Mouse (Mus musculus) mouse embryonic stem cell (cell line): ENCODE measurements around the gene Insyn1.

ENCODE experiments used
- in situ Hi-C, 2 experiments: fragments of 300-500 bp; cut with MboI; formaldehyde crosslinking; loops; 1 replicate in 1 of 2; 3 replicates in 1 of 2; pipeline ENCODE4 v1.14.3; 2019 to 2020; ENCODE audit warnings: low sequenced_read_pairs in 2 of 2, low pct_unique_long_range_greater_than_20kb in 1 of 2, mixed read lengths in 1 of 2; ENCODE audit not compliant: unreplicated experiment in 1 of 2

The Insyn1 gene

GRCm38 (mm10) chr9:58525108-58525507, 36.7 kb downstream of the Insyn1 start:
- in situ Hi-C loops: no loop called here

GRCm38 (mm10) chr9:58527841-58528240, 39.4 kb downstream of the Insyn1 start:
- in situ Hi-C loops: no loop called here

DNA sequence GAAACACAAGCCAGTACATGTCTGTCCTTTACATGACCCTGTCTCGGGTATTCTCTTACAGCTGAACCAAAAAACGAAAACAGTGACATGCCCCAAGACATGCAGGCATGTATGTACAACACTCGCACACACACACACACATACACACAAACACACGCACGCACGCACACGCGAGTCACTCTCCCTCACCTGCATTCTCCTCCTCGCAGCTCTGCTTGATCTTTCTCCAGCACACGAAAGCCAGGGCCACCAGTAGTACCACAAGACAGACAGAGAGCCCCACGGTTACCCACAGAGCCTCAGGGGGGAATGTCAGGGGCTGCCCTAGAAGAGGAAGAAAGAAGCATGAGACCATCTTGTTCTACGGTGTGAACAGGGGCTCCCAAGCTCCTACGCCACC, 42.0 kb downstream of the Insyn1 start:
- in situ Hi-C loops: no loop called here

GRCm38 (mm10) chr9:58532236-58532635, 43.8 kb downstream of the Insyn1 start:
- in situ Hi-C loops: no loop called here

- in situ Hi-C loops: no loop called here
Measured at GRCm38 (mm10) chr9:58533322-58533721, 44.9 kb downstream of the Insyn1 start.

- in situ Hi-C loops: no loop called here
Measured at GRCm38 (mm10) chr9:58534766-58535165, 46.4 kb downstream of the Insyn1 start.

DNA sequence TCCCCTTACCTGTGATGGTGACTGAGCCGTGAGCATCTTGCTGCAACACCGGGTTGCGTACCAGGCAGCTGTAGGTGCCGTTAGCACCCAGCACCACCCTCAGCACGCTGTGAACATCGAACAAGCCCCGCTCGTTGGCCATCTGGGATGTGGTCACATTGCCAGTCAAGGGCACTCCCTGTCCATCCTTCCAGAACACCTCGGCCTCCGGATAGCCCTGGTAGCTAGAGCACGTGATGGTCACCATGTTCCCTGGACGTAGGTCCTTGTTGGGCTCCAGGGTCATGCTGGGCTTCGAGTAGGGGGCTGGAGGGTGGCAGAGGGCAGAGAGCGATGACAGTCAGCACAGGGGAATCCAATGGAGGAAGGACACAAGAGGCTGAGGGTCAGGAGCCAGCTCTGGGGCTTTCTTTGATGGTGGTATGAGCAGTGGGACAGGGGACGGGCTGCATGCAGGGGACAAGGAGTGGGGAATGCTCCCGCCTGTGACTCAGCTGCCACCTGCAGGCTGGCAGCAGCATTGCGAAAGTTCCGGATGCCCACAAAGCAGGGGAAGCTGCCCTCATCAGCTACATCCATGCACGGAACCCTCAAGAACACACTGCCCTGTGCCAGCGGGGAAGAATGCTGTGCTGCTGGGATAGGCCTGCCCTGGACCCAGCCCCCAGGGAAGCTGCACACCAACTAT, 47.2 kb downstream of the Insyn1 start:
- in situ Hi-C loops: no loop called here

GRCm38 (mm10) chr9:58537774-58538173, 49.4 kb downstream of the Insyn1 start:
- in situ Hi-C loops: no loop called here

DNA sequence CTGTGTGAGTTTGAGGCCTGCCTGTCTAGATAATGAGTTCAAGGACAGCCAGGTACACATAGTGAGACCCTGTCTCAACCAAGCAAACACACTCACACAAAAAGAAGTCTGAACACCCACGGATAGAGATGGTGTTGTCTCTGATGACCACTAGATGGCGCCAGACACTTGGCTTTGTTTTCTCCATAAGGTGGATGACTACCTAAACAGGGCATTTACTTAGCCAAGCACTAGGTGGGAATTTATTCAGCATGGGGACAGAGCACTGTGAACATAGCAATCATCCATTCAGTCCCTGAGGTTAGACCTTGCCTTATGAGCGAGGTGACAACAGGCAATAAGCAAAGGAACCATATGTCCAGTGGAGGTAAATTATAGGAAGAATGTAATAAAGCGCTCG, 51.5 kb downstream of the Insyn1 start:
- in situ Hi-C loops: loop anchor here (5.0 to 10.0 kb wide), 2 partner anchors 37 to 115 kb away; no protein-coding TSS in a partner anchor

DNA sequence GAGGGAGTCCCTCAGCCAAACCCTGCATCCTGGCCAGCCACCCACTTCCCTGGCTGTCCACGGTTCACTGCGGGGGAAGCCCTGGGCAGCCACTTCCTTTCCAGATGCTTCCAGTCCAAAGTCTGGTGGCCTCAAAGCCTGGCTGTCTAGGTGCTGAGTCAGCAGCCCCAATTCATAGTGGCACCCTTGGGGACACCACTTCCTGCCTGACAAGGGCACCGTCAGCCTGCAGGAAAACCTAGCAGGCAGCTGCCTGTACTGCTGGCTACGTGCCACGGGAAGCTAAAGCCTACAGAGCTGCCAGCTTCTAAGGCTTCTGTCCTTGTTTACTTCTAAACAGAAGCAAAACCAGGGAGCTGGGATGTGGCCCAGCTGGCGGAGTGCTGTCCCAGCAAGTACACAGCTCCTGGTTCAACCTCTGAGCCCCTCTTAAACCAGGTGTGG, 53.5 kb downstream of the Insyn1 start:
- in situ Hi-C loops: loop anchor here (5.0 to 10.0 kb wide), 2 partner anchors 35 to 113 kb away; no protein-coding TSS in a partner anchor

DNA sequence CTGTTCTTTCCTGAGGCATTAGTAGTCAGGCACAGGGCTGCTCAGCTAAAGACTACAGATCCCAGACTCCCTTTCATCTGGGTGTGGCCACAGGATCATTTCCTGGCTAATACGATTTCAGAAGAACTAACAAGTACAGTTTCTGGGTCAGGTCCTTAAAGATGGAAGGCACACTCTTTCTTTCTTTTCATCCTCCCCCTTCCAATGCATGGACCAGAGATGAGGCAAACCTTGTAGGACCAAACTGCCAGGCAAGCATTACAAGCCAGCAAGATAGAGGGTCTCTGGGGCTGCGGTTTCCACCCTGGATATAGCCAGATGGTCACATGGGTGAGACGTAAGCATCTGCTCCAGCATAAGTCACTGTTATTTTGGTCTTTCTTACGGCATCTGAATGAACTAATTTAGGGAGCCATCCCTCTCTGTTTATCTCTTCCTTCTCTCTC, 56.5 kb downstream of the Insyn1 start:
- in situ Hi-C loops: loop anchor here (5.0 to 10.0 kb wide), 2 partner anchors 32 to 110 kb away; no protein-coding TSS in a partner anchor

- in situ Hi-C loops: loop anchor here in 1 of 2 experiments (10.0 kb wide), 1 partner anchor 109 kb away; no protein-coding TSS in a partner anchor
Measured at GRCm38 (mm10) chr9:58545428-58545827, 57.0 kb downstream of the Insyn1 start.

GRCm38 (mm10) chr9:58546630-58547360, 58.4 kb downstream of the Insyn1 start:
- in situ Hi-C loops: loop anchor here in 1 of 2 experiments (10.0 kb wide), 1 partner anchor 108 kb away; no protein-coding TSS in a partner anchor

GRCm38 (mm10) chr9:58548897-58549296, 60.5 kb downstream of the Insyn1 start:
- in situ Hi-C loops: loop anchor here in 1 of 2 experiments (10.0 kb wide), 1 partner anchor 106 kb away; no protein-coding TSS in a partner anchor
